Mouse (Mus musculus) thymus, postnatal 0 days (tissue): ENCODE results near the gene Lin7a. TPM values are rescaled to one million over a fixed set of nuclear protein-coding genes. Genes with fewer than 3 reads are reported as not detected.
"Not testable (repeated sequence)": the region's sequence is repeated elsewhere in the genome, so short reads cannot be mapped to it uniquely, and the experiment has no call there.

Experiments used
- DNase-seq: peaks from one replicate; pipeline ENCODE4 v3.0.0-alpha.2; 2015; ENCODE audit warnings: low spot score
- polyA plus RNA-seq: library from polyadenylated mRNA; unstranded; fragments of >200 nt; fragmentation: Nextera tagmentation; extraction: Ambion mirVana; gene quantifications from 2 replicates; pipeline ENCODE4 v1.2.1, GENCODE M21; 2015

Gene Lin7a
- polyA plus RNA-seq, 1 experiment from 2014 or later: 1.1 TPM

- DNase-seq: no peak
These were observed 34.4 kb upstream of the Lin7a start for GRCm38 (mm10) chr10:107237076-107237475.

- DNase-seq: no peak
These were observed 33.8 kb upstream of the Lin7a start for GRCm38 (mm10) chr10:107237736-107238135.

DNA sequence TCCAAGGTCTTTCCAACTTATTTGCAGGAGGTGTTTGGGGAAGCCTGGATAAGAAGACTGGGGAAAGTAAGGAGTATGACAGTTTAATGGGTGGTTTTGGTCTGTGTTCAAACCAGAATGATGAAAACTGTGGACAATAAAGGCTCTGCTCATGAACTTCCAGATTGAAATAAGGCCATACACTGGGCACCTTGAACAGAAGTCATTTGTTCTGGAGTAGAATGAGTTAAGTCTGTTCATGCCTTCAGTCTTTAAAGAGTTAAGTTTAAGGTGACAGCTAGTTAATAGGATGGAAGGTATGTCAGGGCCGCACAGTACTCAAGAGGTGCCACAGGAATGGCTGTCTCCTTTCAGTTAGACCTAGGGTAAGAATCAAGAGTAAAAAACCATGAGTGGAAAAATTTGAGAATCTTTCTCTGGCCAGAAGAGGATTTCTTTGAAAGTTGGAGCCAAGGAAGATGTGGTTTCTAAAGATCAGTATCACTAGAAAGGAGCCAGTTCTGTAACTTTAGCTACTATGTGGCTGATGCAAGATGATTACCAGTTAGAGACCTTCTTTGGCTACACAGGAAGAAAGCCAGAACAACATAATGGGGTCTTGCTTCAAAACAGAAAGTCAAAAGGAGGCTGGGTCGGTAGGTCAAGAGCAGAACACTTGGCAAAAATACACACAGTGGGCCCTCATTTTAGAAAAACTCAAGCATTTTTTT is 33.2 kb upstream of the Lin7a start:
- DNase-seq: no peak

GRCm38 (mm10) chr10:107238861-107239435 is 32.5 kb upstream of the Lin7a start:
- DNase-seq: no peak

- no peak for DNase-seq
These were observed 31.7 kb upstream of the Lin7a start for GRCm38 (mm10) chr10:107239651-107240330.

DNA sequence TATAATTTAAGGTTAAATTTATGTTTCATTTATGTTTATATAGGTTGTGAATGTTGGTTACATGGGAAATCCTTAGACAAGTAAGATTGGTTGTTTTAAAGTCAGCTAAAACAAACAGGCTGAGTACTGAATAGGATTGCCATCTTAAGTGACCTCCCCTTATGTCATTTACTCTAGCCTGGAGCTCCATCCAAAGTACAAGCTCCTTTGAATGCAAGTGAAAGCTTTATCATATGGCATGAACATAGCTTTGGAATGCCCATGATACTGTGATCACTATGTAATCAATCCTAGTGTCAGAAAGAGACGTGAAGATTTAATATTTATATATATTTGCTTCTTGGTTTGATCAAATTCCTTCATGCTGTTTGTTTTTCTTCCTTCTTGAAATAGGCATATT is 31.0 kb upstream of the Lin7a start:
- DNase-seq: no peak

- no peak for DNase-seq
These were observed 30.5 kb upstream of the Lin7a start for GRCm38 (mm10) chr10:107240986-107241385.

- no peak for DNase-seq
These were observed 30.1 kb upstream of the Lin7a start for GRCm38 (mm10) chr10:107241406-107241805.

GRCm38 (mm10) chr10:107241999-107242398 is 29.5 kb upstream of the Lin7a start:
- DNase-seq: not testable (repeated sequence)

GRCm38 (mm10) chr10:107242696-107243400 is 28.6 kb upstream of the Lin7a start:
- no peak for DNase-seq

DNA sequence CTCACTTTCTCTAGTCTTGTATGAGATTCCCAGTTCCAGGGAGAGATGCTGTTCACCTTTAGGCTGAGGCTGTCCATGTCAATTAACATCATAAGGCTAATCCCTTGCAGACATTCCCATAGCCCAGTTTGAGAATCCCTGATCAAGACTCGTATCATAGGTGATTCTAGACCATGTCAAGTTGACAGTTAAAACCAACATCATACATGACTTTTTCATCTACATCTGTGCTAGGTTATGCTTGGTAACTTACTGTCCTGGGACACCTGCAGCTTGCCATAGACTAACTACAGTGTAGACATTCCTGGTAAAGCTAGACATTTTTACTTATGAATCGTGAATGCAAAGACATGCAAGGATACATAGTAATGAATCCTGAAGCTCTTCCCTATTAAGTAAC is 27.3 kb upstream of the Lin7a start:
- DNase-seq: no peak

GRCm38 (mm10) chr10:107244691-107245530 is 26.6 kb upstream of the Lin7a start:
- DNase-seq: no peak

DNA sequence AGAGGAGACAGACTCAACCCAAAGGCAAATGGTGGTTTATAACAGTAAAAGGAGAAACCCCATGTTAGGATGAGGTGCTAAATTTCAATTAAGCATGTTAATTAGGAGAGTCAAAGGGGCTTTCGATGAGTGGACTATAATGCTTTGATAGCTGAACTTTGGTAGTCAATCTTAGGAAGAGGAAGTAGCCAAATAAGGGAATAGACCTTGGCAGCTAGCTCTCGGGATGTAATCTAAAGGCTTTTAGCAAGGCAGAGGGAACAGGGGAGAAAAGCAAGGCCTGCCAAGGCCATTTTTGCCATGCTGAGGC is 26.0 kb upstream of the Lin7a start:
- no peak for DNase-seq

DNA sequence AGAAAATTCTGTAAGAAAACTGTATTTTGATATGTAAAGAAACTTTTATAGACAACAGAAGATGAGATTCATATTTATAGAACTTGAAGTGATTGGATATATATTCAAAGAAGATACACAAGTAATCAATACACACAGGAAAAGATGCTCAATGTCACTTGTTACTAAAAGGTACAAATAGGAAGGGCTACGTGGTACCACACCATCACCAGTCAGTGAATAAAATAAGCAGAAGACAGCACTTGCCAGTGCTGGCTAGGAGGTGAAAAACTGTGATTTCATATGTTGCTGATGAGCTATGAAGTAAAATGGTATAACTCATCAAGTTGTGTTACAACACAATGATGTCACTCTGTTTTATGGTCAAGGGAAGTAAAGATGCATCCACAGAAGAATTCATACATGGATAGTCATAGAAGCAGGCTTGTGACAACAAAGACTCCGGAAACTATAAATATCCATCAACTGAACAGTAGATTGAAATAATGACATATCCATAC is 25.5 kb upstream of the Lin7a start:
- no peak for DNase-seq

DNA sequence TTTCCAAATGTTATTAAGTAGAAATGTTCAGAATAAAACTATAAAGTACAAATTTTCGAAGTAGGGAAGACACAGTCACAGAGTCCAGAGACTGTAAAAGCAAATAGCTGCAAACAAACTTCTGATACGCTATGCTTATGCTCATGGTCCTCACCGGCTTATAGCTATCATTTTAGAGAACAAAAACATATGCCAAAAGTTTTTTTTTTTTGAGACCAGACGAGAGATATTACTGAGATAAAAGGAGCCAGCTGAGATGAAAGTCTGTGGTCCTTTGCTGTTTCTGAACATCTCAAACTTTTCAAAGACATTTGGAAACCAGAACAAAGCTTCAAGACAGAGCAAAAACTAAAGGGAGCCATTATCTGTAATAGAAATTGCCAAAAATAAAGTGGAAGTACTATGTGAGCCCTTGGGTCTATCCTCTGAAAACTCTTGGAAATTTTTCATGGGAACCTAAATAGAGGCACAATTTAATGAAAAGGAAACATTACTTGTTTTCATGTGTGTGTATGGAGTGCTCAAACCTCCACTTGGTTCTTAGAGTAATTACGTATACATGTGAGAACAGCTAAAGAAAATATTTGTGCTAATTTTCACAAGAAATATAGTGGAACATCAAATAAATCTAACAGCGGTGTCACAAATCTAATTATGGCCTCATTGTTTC is 24.4 kb upstream of the Lin7a start:
- no peak for DNase-seq

- no peak for DNase-seq
These were observed 23.0 kb upstream of the Lin7a start for GRCm38 (mm10) chr10:107248481-107248880.

DNA sequence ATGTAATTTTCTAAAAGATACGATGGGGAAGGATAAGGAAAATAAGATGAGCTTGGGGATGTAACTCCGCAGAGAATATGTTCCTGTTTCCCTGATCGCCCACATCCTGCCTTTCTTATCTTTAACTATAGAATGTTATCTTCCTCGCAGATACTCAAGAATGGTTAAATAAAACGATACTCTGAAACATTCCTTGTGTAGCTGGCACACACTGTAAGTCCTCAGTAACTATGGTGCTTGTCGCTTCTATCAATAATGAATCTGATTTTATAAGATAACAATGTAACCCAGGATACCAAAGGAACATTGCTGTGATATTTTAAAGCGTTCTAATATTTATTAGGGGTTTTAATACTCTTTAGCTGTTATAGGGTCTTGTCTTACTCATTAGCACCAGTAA is 22.4 kb upstream of the Lin7a start:
- DNase-seq: no peak

DNA sequence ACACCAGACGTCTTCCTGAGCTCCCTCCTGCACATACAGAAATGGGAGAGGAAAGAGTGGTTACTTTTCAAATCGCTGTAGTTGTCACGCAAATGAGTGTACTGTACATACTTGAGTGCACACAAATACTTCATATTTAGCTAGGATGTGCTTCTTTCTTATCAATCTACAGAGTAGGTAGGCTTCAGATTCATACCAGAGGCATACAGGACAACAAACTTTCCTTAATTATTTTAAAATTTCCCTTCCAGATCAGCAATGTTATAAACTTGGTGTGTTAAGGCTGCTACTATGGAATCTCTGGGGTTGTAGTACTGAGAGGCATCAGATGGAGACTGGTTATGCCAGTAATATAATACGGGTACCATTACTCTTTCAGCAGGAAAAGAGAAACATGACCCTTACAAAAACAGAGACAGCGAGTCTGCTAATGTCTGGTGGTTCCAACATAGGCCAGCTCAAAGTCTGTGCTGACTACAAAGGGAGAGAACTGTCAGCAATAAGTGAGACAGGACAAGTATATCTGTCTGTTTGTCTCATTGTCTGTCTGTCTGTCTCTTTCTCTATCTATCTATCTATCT is 21.8 kb upstream of the Lin7a start:
- DNase-seq: no peak

GRCm38 (mm10) chr10:107250346-107251210 is 20.9 kb upstream of the Lin7a start:
- no peak for DNase-seq
